23 mouse cellular contexts compared by ENCODE assay signal in the genomic region with DNA sequence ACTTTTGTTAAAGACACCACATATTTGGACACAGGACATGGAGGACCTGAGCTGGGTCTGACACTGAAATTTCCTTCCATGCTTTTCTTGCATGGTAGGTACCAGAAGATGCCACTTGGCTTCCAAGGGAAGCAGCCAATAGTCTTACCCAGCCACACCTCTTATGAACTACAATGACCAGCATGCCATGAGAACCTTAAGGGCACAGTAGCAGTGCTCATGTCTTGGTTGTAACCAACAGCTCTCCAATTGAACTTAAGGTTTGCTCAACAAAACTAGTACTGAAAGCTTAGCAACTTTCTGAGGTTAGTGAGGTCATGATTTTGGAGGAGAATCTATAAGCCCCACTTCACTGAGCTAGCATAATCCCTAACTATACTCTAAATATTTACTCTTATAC. TPM values are rescaled to one million over a fixed set of nuclear protein-coding genes. Genes with fewer than 3 reads are reported as not detected.
DNase-seq lines count a peak whose midpoint lies in the region; ATAC-seq and TF ChIP-seq lines count a peak whose summit lies in the region.
"Had no signal": no experiment of that assay in that cellular context is flagged by ENCODE, and none has a peak within 500 bp of the region (broad histone marks: within the 10 kb centered on the region; RNA-seq: fewer than 3 reads in every experiment).

No protein-coding gene starts in this region.

- H3K36me3 ChIP-seq in liver, adult 2 months (ENCODE audit: control insufficient read depth, insufficient read depth, low read length) = no peaks in the 10 kb centered on the region
- no peaks in the 10 kb centered on the region for H3K36me3 ChIP-seq in liver, embryonic 12.5 days
- H3K36me3 ChIP-seq in midbrain, embryonic 11.5 days (ENCODE audit: control insufficient read depth, insufficient read depth, low read length) = no peaks in the 10 kb centered on the region
- no peaks in the 10 kb centered on the region for H3K36me3 ChIP-seq in midbrain, embryonic 13.5 days
- no peaks in the 10 kb centered on the region for H3K36me3 ChIP-seq in CH12.LX (replicated peaks in 1 of 2; ENCODE audit: control insufficient read depth in 1 of 2, insufficient read depth in 1 of 2, low read length in 1 of 2)
- H3K36me3 ChIP-seq in MEL (ENCODE audit: control insufficient read depth in 1 of 2, insufficient read depth in 2 of 2, low read length in 2 of 2) = peaks cover 0 to 6% of the 10 kb centered on the region in 2 experiments; a peak in 2 of 4 replicates
- H3K36me3 ChIP-seq: G1E had no signal

- DNase-seq in liver, adult 2 months (ENCODE audit: extremely low read depth, low read depth, low spot score) = peak; percentile 47
- peak; percentile 12 for DNase-seq in midbrain, embryonic 11.5 days (ENCODE audit: low spot score, missing footprints)
- DNase-seq in CH12.LX (ENCODE audit: extremely low read depth) (no peak), MEL (ENCODE audit: low read depth, low spot score) (no peak)
- DNase-seq: adrenal gland, adult 2 months; adrenal gland, adult 8-10 months; adrenal gland, postnatal 10 days; adrenal gland, postnatal 14 days; adrenal gland, postnatal 25 days; adrenal gland, postnatal 36 days; B cell, adult 2 months; cerebellum, adult 11 months; cerebellum, adult 11-12 months; cerebellum, adult 18-20 months; cerebellum, adult 2 months; cerebellum, adult 8-10 months had no signal

- no peak for ATAC-seq in liver, embryonic 12.5 days
- no peak for ATAC-seq in midbrain, embryonic 11.5 days (ENCODE audit: low FRiP score)
- no peak for ATAC-seq in midbrain, embryonic 13.5 days
- ATAC-seq in CD4-positive, CD25-positive, alpha-beta regulatory T cell, adult 4 months = no peak
- ATAC-seq in monocyte, adult 5-6 weeks (replicated peaks; ENCODE audit: insufficient number of reproducible peaks, low FRiP score, low TSS enrichment, poor library complexity, severe bottlenecking) = no peak
- ATAC-seq: activated CD4-positive, CD25-positive, alpha-beta regulatory T cell, adult 4 months; Patski had no signal

- H3K79me2 ChIP-seq in liver, adult 2 months (ENCODE audit: control insufficient read depth, insufficient read depth, low read length) = no peaks in the 10 kb centered on the region
- H3K79me2 ChIP-seq in CH12.LX (replicated peaks; ENCODE audit: control insufficient read depth, extremely low read depth, insufficient read depth, poor library complexity, severe bottlenecking) (no peaks in the 10 kb centered on the region), MEL (ENCODE audit: control insufficient read depth, insufficient read depth, low read length, poor library complexity) (no peaks in the 10 kb centered on the region; the same call in 1 of the 2 replicates)

- H3K9ac ChIP-seq in liver, adult 2 months (ENCODE audit: low read depth, low read length) = no peak overlapping the region
- no peak overlapping the region for H3K9ac ChIP-seq in liver, embryonic 12.5 days
- H3K9ac ChIP-seq in midbrain, embryonic 11.5 days (ENCODE audit: low read length) = no peak overlapping the region
- H3K9ac ChIP-seq in midbrain, embryonic 13.5 days (replicated peaks) = no peak overlapping the region
- H3K9ac ChIP-seq in CH12.LX (ENCODE audit: insufficient read depth, low read depth) = no peak overlapping the region
- no peak overlapping the region for H3K9ac ChIP-seq in MEL (ENCODE audit: control insufficient read depth, low read depth, low read length, poor library complexity, severe bottlenecking)

- in situ Hi-C loops in CH12.LX (cut with MboI; ENCODE audit: low pct_ligation_motif_present, low pct_unique_long_range_greater_than_20kb, low sequenced_read_pairs) = loop anchor here (25.0 kb wide), 1 partner anchor 1806 kb away; no protein-coding TSS in a partner anchor

- TF ChIP-seq RAD21 in CH12.LX (IDR thresholded peaks at IDR 0.05; ENCODE audit: low read depth, low read length) (no peak), MEL (IDR thresholded peaks at IDR 0.05; ENCODE audit: low read depth, low read length) (no peak)

- peaks cover 21% of the 10 kb centered on the region for H3K4me1 ChIP-seq in liver, adult 2 months (ENCODE audit: control insufficient read depth, insufficient read depth, low read length)
- H3K4me1 ChIP-seq in liver, embryonic 12.5 days = peaks cover 39% of the 10 kb centered on the region
- H3K4me1 ChIP-seq in midbrain, embryonic 11.5 days (ENCODE audit: control insufficient read depth, insufficient read depth, low read length) = peaks cover 2% of the 10 kb centered on the region; the same call in 1 of the 2 replicates
- no peaks in the 10 kb centered on the region; the same call in 1 of the 2 replicates for H3K4me1 ChIP-seq in midbrain, embryonic 13.5 days (replicated peaks)
- H3K4me1 ChIP-seq in CH12.LX (ENCODE audit: control insufficient read depth in 1 of 2, insufficient read depth in 2 of 2) (peaks cover 17% of the 10 kb centered on the region in 2 experiments), MEL (ENCODE audit: control insufficient read depth in 1 of 2, insufficient read depth in 2 of 2, low read length in 2 of 2) (peaks cover 3 to 10% of the 10 kb centered on the region in 2 experiments; a peak in 3 of 4 replicates)

- TF ChIP-seq EP300 in CH12.LX (IDR thresholded peaks at IDR 0.05; ENCODE audit: low read length) (no peak), MEL (IDR thresholded peaks at IDR 0.05; ENCODE audit: low read depth in 1 of 2, low read length in 2 of 2) (no peak)

- no peak overlapping the region for H3K27ac ChIP-seq in liver, adult 2 months (replicated peaks; ENCODE audit: insufficient read depth, low read depth, low read length)
- no peak overlapping the region for H3K27ac ChIP-seq in liver, embryonic 12.5 days
- no peak overlapping the region for H3K27ac ChIP-seq in midbrain, embryonic 11.5 days (ENCODE audit: low read depth, low read length)
- H3K27ac ChIP-seq in midbrain, embryonic 13.5 days = no peak overlapping the region
- H3K27ac ChIP-seq in CH12.LX (ENCODE audit: insufficient read depth, low read depth) (no peak overlapping the region), MEL (ENCODE audit: control insufficient read depth, low read depth, low read length) (no peak overlapping the region)

- no peak for TF ChIP-seq CTCF in liver, adult 2 months (IDR thresholded peaks at IDR 0.05; ENCODE audit: low read depth, low read length)
- no peak for TF ChIP-seq CTCF in CH12.LX (conservative IDR thresholded peaks at IDR 0.05 in 1 of 2, IDR thresholded peaks at IDR 0.05 in 1 of 2; ENCODE audit: low read depth in 2 of 2, low read length in 2 of 2)
- no peak for TF ChIP-seq CTCF in MEL (IDR thresholded peaks at IDR 0.05 in 2 of 3, conservative IDR thresholded peaks at IDR 0.05 in 1 of 3; ENCODE audit: control insufficient read depth in 1 of 3, insufficient read depth in 1 of 3, low read depth in 2 of 3, low read length in 3 of 3, poor library complexity in 1 of 3, severe bottlenecking in 1 of 3)

- no peak for TF ChIP-seq POLR2A in liver, adult 2 months (IDR thresholded peaks at IDR 0.05; ENCODE audit: extremely low read depth, insufficient read depth, low read length)
- no peak for TF ChIP-seq POLR2A in CH12.LX (IDR thresholded peaks at IDR 0.05; ENCODE audit: low read depth, low read length)
- no peak for TF ChIP-seq POLR2A in MEL (IDR thresholded peaks at IDR 0.05; ENCODE audit: control insufficient read depth in 1 of 2, insufficient read depth in 1 of 2, low read depth in 1 of 2, low read length in 2 of 2, poor library complexity in 1 of 2)

- no peak overlapping the region for H3K4me3 ChIP-seq in liver, adult 2 months (ENCODE audit: insufficient read depth, low read depth, low read length)
- no peak overlapping the region for H3K4me3 ChIP-seq in liver, embryonic 12.5 days
- H3K4me3 ChIP-seq in midbrain, embryonic 11.5 days (ENCODE audit: low read depth, low read length) = no peak overlapping the region
- no peak overlapping the region for H3K4me3 ChIP-seq in midbrain, embryonic 13.5 days (replicated peaks)
- H3K4me3 ChIP-seq in CH12.LX (replicated peaks in 1 of 3; ENCODE audit: low read depth in 2 of 3, low read length in 2 of 3, poor library complexity in 1 of 3) (no peak overlapping the region), MEL (ENCODE audit: control insufficient read depth in 1 of 2, insufficient read depth in 1 of 2, low read depth in 2 of 2, low read length in 2 of 2) (no peak overlapping the region)

- H3K4me2 ChIP-seq in liver, embryonic 12.5 days = no peak overlapping the region
- no peak overlapping the region for H3K4me2 ChIP-seq in midbrain, embryonic 11.5 days
- no peak overlapping the region for H3K4me2 ChIP-seq in midbrain, embryonic 13.5 days (replicated peaks)
- H3K4me2 ChIP-seq in CH12.LX (ENCODE audit: insufficient read depth, low read depth, poor library complexity, severe bottlenecking) = no peak overlapping the region

- dilution Hi-C loops in CH12.LX (cut with MboI; ENCODE audit: extremely low pct_ligation_motif_present, extremely low pct_unique_long_range_greater_than_20kb, low sequenced_read_pairs) = no loop called here

- no peaks in the 10 kb centered on the region for H3K27me3 ChIP-seq in liver, adult 2 months (ENCODE audit: control insufficient read depth, insufficient read depth, low read length)
- H3K27me3 ChIP-seq in liver, embryonic 12.5 days (replicated peaks) = no peaks in the 10 kb centered on the region
- no peaks in the 10 kb centered on the region for H3K27me3 ChIP-seq in midbrain, embryonic 11.5 days (ENCODE audit: control insufficient read depth, insufficient read depth, low read length)
- no peaks in the 10 kb centered on the region for H3K27me3 ChIP-seq in midbrain, embryonic 13.5 days
- peaks cover 13% of the 10 kb centered on the region for H3K27me3 ChIP-seq in CH12.LX (replicated peaks)
- H3K27me3 ChIP-seq in MEL (ENCODE audit: control insufficient read depth in 1 of 2, insufficient read depth in 2 of 2, low read length in 2 of 2) = no peaks in the 10 kb centered on the region
- H3K27me3 ChIP-seq: Patski had no signal

- H3K9me3 ChIP-seq in liver, embryonic 12.5 days (replicated peaks) = no peaks in the 10 kb centered on the region
- no peaks in the 10 kb centered on the region for H3K9me3 ChIP-seq in midbrain, embryonic 11.5 days (ENCODE audit: control insufficient read depth, low read length)
- H3K9me3 ChIP-seq in midbrain, embryonic 13.5 days = no peaks in the 10 kb centered on the region
- H3K9me3 ChIP-seq in CH12.LX (replicated peaks; ENCODE audit: low read length) (no peaks in the 10 kb centered on the region), MEL (replicated peaks; ENCODE audit: insufficient read depth, low read length) (no peaks in the 10 kb centered on the region)
- H3K9me3 ChIP-seq: G1E had no signal

RNA-seq across cellular contexts. Expression of a gene that starts 26.8 kb away (rescaled TPM):
- 1,217 and 1,360 TPM in 2 replicates for total RNA-seq in liver, adult 2 months (2014; rRNA removed)
- 1,719 and 1,927 TPM in 2 replicates for polyA plus RNA-seq in liver, adult 2 months (2012; rRNA removed)
- polyA plus RNA-seq in liver, embryonic 12.5 days (2016; fragmentation: Nextera tagmentation; extraction: Ambion mirVana) = 1,290 and 1,294 TPM in 2 replicates
- polyA plus RNA-seq in midbrain, embryonic 11.5 days (2014; fragmentation: Nextera tagmentation; extraction: Ambion mirVana) = 1,019 and 1,097 TPM in 2 replicates
- 826 and 844 TPM in 2 replicates for polyA plus RNA-seq in midbrain, embryonic 13.5 days (2015; fragmentation: Nextera tagmentation; extraction: Ambion mirVana)
- total RNA-seq in CH12.LX (2012; rRNA removed) = 632 and 634 TPM in 2 replicates
- total RNA-seq in CH12.LX (2014; rRNA removed) = 517 and 532 TPM in 2 replicates
- polyA plus RNA-seq in CH12.LX (2012; ENCODE audit: insufficient read length, low read depth) = 1,226 and 1,288 TPM in 2 replicates
- total RNA-seq in MEL (2012; rRNA removed) = 380 and 494 TPM in 2 replicates
- 1,000 to 10,000 TPM in 1 of 2 experiments, 100 to 1,000 TPM in 1; 474 to 1,094 TPM for polyA plus RNA-seq in MEL (2012; ENCODE audit: insufficient read depth in 1 of 2, insufficient read length in 2 of 2, low read depth in 1 of 2, low replicate concordance in 2 of 2, missing spikeins in 1 of 2)
- polyA plus RNA-seq in CD4-positive, CD25-positive, alpha-beta regulatory T cell, adult 4 months (2017; shearing (Covaris generic)) = 1,000 to 10,000 TPM; 1,036 to 1,092 TPM
- 453 to 604 TPM (median 584 TPM) in 3 replicates for total RNA-seq in monocyte, adult 5-6 weeks (2017)

RNA-seq across cellular contexts. Expression of a gene that starts 50.1 kb away (rescaled TPM):
- 0.65 and 1.2 TPM in 2 replicates for total RNA-seq in liver, adult 2 months (2014; rRNA removed)
- polyA plus RNA-seq in liver, adult 2 months (2012; rRNA removed) = 0.27 and 1.1 TPM in 2 replicates
- 6.7 and 9.7 TPM in 2 replicates for polyA plus RNA-seq in liver, embryonic 12.5 days (2016; fragmentation: Nextera tagmentation; extraction: Ambion mirVana)
- 14.2 and 16.9 TPM in 2 replicates for polyA plus RNA-seq in midbrain, embryonic 11.5 days (2014; fragmentation: Nextera tagmentation; extraction: Ambion mirVana)
- 26.5 and 30.4 TPM in 2 replicates for polyA plus RNA-seq in midbrain, embryonic 13.5 days (2015; fragmentation: Nextera tagmentation; extraction: Ambion mirVana)
- total RNA-seq in CH12.LX (2012; rRNA removed) (0.04 TPM in 1 of 2 replicates, not detected in the other), CH12.LX (2014; rRNA removed) (0.03 and 0.05 TPM in 2 replicates), MEL (2012; rRNA removed) (15.0 and 16.7 TPM in 2 replicates)
- polyA plus RNA-seq in CH12.LX (2012; ENCODE audit: insufficient read length, low read depth) (0.25 and 0.40 TPM in 2 replicates), MEL (2012; ENCODE audit: insufficient read depth in 1 of 2, insufficient read length in 2 of 2, low read depth in 1 of 2, low replicate concordance in 2 of 2, missing spikeins in 1 of 2) (10 to 100 TPM; 19.9 to 23.9 TPM)
- 10 to 100 TPM; 53.3 to 54.6 TPM for polyA plus RNA-seq in CD4-positive, CD25-positive, alpha-beta regulatory T cell, adult 4 months (2017; shearing (Covaris generic))
- 24.6 to 28.6 TPM (median 27.7 TPM) in 3 replicates for total RNA-seq in monocyte, adult 5-6 weeks (2017)

Comparison
In these comparisons a context has a peak if more than half of its experiments do, and no peak if none do; other contexts are left out.
1. DNase-seq: peak in liver, adult 2 months (single experiment) and midbrain, embryonic 11.5 days (single experiment); none in CH12.LX (single experiment) and MEL (single experiment).